Mouse (Mus musculus) left cerebral cortex, postnatal 10 days (tissue): Measurements from ENCODE around the gene Utp4. TPM values are rescaled to one million over a fixed set of nuclear protein-coding genes. Genes with fewer than 3 reads are reported as not detected.
"Not testable (repeated sequence)": the region's sequence is repeated elsewhere in the genome, so short reads cannot be mapped to it uniquely, and the experiment has no call there.

Experiments
- DNase-seq, 2 experiments: peaks; one replicate each; pipeline ENCODE4 v3.0.0; 2021 to 2022; ENCODE audit warnings: low spot score in 2 of 2, mixed read lengths in 1 of 2; ENCODE audit errors: extremely low spot score in 1 of 2
- intact Hi-C: fragments of 180-260 bp; cut with DNase I; formaldehyde crosslinking; loops from one replicate; pipeline ENCODE4 v1.15.1; 2025
- total RNA-seq, 2 experiments: library from RNA; stranded (reverse); gene quantifications; 2 replicates each; pipeline ENCODE4 v1.2.3; 2021

The Utp4 gene
- 10 to 100 TPM; 25.6 to 27.4 TPM for total RNA-seq

DNA sequence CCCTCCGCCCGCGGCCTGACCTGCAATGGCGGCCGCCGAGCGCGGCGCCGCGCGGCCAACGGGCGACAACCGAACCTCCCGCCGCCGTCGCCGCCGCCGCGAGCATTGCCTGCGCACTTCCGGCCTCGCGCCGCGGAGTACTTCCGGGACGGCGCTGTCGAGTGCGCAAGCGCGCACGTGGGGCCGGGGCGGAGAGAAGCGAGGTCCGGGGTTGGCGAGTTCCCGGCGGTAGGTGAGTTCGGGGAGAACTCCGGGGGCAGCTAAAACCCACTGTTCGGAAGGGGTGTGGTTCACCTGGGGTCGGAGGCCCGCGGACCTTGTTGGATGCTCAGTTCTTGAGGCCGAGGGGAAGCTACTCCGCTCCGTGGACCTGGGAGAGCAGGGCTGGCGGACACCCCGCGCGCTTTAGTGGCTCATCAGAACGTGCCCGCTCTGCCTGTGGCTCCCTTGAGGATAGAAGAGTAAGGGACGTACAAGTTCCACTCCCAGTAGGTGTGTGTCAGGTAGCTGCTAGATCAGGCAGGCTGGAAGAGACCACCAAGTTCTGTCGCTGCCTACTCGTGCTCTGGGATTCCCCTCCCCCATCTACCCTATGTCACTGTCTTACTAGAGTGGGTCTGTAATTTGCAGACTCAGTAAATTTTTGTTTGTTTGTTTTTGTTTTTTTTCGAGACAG is at the start of gene Utp4:
TSS of gene Utp4 (plus strand) at position 156 of the 676 bp plus-strand sequence.
- peak; percentile 69 to 93 for DNase-seq
- intact Hi-C loops, result no loop called here

GRCm38 (mm10) chr8:106850034-106850433 is 43.4 kb upstream of the Utp4 start:
- no peak for DNase-seq
- intact Hi-C loops, result no loop called here

- DNase-seq, result peak in 1 of 2 experiments; percentile 48
- intact Hi-C loops, result no loop called here
Observed at GRCm38 (mm10) chr8:106854534-106855241, 38.7 kb upstream of the Utp4 start.

DNA sequence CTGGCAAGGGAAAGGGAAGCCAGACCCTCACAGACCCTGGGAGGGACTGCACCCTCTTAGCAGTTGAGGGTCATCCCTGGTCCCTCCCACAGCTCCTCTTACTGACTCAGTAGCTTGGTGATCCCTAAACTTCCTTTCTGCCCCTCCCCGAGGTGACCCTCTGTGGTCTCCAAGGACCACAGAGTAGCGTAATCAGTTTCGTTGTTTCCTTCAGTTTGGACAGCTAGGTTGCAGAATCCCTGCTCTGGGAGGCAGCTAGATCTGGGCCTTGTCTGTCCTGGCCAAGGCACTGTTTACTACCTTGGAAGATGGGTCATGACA is 38.2 kb upstream of the Utp4 start:
- intact Hi-C loops, result no loop called here
- no peak for DNase-seq

- intact Hi-C loops, result loop anchor here (10.0 kb wide), 1 partner anchor 58 kb away; no protein-coding TSS in a partner anchor
Observed at GRCm38 (mm10) chr8:106862845-106863244, 30.6 kb upstream of the Utp4 start.

GRCm38 (mm10) chr8:106865354-106865753 is 28.1 kb upstream of the Utp4 start:
- DNase-seq, result no peak
- intact Hi-C loops, result loop anchor here (10.0 kb wide), 1 partner anchor 61 kb away; no protein-coding TSS in a partner anchor

More at GRCm38 (mm10) chr8:106862845-106863244, 30.6 kb upstream of the Utp4 start:
- no peak for DNase-seq

- intact Hi-C loops, result loop anchor here (5.0 kb wide), 1 partner anchor 153 kb away; no protein-coding TSS in a partner anchor
- DNase-seq, result no peak
Observed at GRCm38 (mm10) chr8:106870051-106870450, 23.4 kb upstream of the Utp4 start, which contains the start of gene Has3. TSS of gene Has3 (plus strand) at chr8:106870242.

DNA sequence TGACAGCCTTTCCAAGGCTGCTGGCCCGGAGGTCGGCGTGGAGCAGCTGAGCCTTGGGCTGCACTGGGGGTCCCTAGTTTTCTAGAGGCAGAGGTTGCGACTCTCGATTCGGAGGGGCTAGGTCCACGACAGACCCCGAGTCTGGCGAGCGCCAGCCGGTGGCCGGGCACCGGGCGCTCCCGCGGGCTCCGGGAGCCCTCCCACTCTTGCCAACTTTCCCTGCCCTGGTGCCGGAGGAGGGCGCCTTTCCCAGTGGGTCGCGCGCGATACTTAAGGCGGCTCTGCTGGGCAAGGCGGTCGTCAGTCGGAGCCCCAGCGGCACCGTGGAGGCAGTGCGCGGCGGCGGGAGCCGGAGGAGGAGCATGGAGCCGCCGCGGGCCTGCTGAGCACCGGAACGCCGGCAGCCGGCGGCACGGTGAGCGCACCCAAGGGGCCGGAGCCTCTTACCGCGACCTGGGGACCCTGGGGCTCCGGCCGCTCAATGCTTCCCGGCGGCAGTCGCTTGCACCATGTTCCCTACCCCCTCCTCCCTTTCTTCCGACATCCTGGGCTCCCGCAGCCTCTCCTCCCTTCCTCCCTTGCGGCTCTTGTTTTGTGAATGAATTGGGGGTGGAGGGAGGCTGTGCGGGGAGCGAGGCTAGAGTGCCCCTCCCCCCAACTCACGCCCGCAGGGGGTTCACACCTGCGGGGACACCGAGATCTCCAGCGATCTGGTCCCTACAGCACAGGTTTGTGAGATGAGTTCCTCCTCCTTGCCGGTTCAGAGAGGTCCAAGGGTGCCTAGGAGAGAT is 22.7 kb upstream of the Utp4 start:
- intact Hi-C loops, result loop anchor here (5.0 kb wide), 1 partner anchor 153 kb away; no protein-coding TSS in a partner anchor

GRCm38 (mm10) chr8:106871328-106871926 is 22.0 kb upstream of the Utp4 start:
- no peak for DNase-seq
- intact Hi-C loops, result loop anchor here (5.0 kb wide), 1 partner anchor 154 kb away; no protein-coding TSS in a partner anchor

More for the DNA sequence above, 22.7 kb upstream of the Utp4 start:
- peak; percentile 47 to 80 for DNase-seq

DNA sequence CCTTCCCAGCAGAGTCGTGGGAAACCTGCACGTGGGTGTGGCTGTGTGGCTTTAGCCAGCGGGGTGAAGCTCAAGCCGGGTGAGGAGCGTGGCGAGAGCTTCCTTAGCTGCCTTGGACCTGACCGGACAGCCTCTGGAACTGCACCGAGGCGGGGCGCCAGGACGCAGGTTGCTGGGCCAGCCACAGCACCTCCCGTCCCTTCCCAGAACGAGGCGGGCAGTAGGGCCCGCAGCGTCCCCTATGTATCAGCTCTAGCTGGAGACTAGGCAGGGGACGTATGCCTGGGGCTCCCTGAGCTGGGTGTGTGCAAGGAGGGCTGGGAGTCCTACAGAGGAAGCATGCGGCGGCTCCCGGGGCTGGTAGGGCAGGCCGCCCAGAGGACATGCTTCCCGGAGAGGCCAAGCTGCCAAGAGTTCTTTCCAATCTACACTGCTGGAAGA is 21.5 kb upstream of the Utp4 start:
- intact Hi-C loops, result loop anchor here (5.0 kb wide), 1 partner anchor 155 kb away; no protein-coding TSS in a partner anchor
- DNase-seq, result peak in 1 of 2 experiments; percentile 74

DNA sequence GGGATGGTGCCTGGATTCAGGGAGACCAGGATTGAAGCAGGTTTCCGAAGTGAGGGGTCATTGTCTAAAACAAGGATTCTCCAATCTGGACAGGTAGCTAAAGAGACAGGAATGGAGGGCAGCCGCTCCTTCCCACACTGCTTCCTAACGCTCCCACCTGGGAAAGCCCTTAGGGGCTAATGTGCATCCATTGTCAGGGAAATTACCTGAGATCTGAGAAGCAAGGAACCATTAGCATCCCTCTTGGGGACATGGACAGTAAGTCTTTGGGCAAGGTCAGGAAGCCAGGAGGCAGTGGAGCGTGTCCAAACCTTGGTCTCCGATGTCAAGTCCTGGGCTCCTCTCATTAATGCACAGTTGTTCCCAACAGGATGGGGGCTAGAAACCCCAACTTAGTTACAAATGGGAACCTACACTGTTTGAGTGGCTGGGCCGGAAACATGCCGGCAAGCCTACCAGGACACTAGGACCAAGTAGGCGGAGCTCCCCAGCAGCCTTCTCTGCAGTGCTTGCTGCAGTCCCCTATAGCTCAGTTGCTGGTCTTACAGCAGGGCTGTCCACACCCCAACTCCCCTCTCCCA is 20.9 kb upstream of the Utp4 start:
- DNase-seq, result no peak
- intact Hi-C loops, result loop anchor here (5.0 kb wide), 1 partner anchor 155 kb away; no protein-coding TSS in a partner anchor

- intact Hi-C loops, result no loop called here
- no peak for DNase-seq
Observed at GRCm38 (mm10) chr8:106880121-106880707, 13.2 kb upstream of the Utp4 start.

- intact Hi-C loops, DNase-seq: not testable (repeated sequence)
Observed at GRCm38 (mm10) chr8:106884094-106884493, 9.3 kb upstream of the Utp4 start.

DNA sequence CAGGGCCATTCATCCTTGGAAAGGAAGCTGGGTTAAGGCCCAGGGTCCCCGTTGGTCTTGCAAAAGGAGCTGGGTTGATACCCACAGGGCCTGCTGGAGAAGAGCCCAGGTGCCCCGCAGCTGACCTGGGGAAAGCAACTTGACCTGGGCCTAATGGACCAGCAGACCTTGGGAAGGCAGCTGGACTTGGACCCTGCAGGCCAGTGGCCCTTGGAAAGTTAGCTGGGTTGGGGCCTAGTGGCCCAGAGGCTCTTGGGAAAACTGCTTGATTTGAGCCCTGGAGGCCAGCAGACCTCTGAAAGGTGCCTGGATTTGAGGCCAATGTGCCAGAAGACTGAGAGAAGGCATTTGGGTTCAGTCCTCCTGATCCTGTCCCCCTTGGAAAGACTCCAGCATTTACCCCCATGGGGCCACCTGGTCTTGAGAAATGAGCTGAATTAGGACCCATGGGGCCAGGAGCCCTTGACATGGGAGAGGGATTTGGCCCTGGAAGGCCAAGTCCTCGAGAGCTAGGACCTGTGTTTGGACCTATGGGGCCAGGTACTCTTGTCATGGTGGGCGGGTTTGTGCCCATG is 8.5 kb upstream of the Utp4 start:
- DNase-seq, intact Hi-C loops: not testable (repeated sequence)

- intact Hi-C loops, result loop anchor here (2.0 kb wide), 1 partner anchor 169 kb away; no protein-coding TSS in a partner anchor
- peak; percentile 68 to 81 for DNase-seq
Observed at GRCm38 (mm10) chr8:106887336-106888189, 5.9 kb upstream of the Utp4 start.

DNA sequence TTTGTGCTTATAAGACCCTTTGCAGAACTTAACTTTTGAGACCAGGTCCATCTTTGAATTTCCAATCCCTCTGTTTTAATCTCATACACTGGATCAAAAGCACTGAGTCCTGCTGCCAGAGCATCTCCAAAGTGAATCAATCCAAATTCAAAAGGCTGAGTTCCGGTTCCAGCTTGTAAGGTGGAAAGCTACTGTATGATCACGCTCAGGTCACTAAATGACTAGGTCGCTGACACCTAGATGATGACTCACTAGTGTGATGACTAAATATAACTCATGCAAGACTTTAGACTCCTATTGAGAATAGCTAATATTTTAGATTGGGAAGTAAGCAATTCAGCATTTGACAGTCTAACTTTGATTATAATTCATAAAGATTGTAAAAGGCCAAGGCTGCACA is 4.6 kb upstream of the Utp4 start:
- no peak for DNase-seq
- intact Hi-C loops, result no loop called here
